Mouse (Mus musculus) spleen, postnatal 0 days (tissue): ENCODE results near the gene Nat14. TPM values are rescaled to one million over a fixed set of nuclear protein-coding genes. Genes with fewer than 3 reads are reported as not detected.

Experiments used
- polyA plus RNA-seq: library from polyadenylated mRNA; unstranded; fragments of >200 nt; fragmentation: Nextera tagmentation; extraction: Ambion mirVana; gene quantifications from 2 replicates; pipeline ENCODE4 v1.2.1, GENCODE M21; 2015

Nat14 gene
- polyA plus RNA-seq, result 0.62 and 0.71 TPM in 2 replicates

DNA sequence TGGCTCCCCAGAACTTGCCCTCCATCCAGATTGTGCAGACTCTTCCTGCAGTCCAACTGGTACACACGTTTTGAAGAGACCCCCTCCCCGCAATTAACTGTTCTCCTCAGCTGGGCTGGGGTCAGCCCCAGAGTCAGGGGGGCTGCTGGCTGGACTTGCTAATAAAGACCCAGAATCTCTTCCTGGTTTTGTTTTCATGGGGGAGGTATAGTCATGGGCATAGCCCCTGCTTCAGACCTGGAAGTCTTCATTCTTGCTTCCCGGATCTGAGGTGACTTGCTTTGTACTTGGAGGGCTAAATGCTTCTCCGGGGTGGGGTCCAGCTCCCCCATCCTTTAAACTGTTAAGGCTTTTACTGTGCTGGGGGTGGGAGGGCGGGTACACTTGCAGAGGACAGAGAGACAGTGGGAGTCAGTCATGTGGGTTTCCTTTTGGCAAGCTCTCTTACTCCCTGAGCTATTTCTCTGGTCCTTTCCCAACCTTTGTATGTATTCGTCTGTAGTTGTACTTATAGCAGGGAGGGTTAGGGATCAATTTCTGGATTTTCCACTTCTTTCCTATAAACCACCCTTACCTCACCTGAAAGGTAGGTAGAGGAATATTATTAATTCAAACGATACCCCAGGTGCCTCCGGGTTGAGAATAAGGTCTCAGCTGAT lies at the start of gene Nat14:
TSS of gene Nat14 (plus strand) at position 205 of the 659 bp plus-strand sequence.

GRCm38 (mm10) chr7:4876753-4877221 lies 45.0 kb upstream of the Nat14 start, which contains the start of gene Isoc2a:
TSS of gene Isoc2a (plus strand) at chr7:4877153.

DNA sequence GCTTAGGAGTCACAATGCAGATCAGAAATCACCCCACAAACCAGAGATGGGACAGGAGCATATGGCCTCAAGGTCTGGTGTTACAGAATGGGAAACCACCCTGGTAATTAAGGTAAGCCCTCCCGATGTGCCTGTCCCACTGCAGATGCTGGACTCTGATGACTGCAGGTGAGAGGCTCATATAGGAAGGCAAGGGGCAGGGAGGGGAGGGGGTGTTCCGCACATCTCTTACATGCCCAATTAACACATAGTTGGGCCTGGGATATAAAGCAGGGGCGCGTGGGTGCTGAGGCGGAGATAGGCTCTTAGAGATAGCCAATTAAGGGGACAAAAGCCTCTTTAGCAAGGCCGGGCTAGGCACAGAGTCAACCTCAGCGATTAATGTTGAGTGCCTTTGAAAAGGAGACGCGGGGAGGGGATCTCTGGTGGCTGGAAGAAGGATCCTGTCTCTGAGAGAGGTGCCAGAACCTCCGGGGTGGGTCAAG lies 15.3 kb upstream of the Nat14 start, which contains the start of gene Gm36210:
TSS of gene Gm36210 (minus strand) at position 51 of the 485 bp plus-strand sequence.

GRCm38 (mm10) chr7:4915007-4915665 lies 6.7 kb upstream of the Nat14 start, which contains the start of gene Zfp628:
TSS of gene Zfp628 (plus strand) at chr7:4915217.

GRCm38 (mm10) chr7:4925441-4926381 lies 3.9 kb downstream of the Nat14 start, which contains the start of gene Ssc5d:
TSS of gene Ssc5d (plus strand) at chr7:4925785.

GRCm38 (mm10) chr7:4964272-4964671 lies 42.4 kb downstream of the Nat14 start, which contains the start of gene Sbk2:
TSS of gene Sbk2 (minus strand) at chr7:4964406.

GRCm38 (mm10) chr7:4971068-4971467 lies 49.2 kb downstream of the Nat14 start, which contains the start of gene Sbk3:
TSS of gene Sbk3 (minus strand) at chr7:4971168.

Other genes starting within 250 kb of the Nat14 start
- gene Hspbp1, start 237.0 kb upstream of the Nat14 start, polyA plus RNA-seq, result 62.4 and 63.5 TPM in 2 replicates
- gene Brsk1, start 231.4 kb upstream of the Nat14 start, polyA plus RNA-seq, result 0.45 and 0.54 TPM in 2 replicates
- gene Tmem150b, start 196.8 kb upstream of the Nat14 start, polyA plus RNA-seq, result 0.69 and 0.80 TPM in 2 replicates
- 65.7 and 81.8 TPM in 2 replicates for gene Kmt5c, start 181.9 kb upstream of the Nat14 start, polyA plus RNA-seq
- 157 and 188 TPM in 2 replicates for gene Cox6b2, start 168.9 kb upstream of the Nat14 start, polyA plus RNA-seq
- not detected in 2 replicates for gene Fam71e2, start 150.7 kb upstream of the Nat14 start, polyA plus RNA-seq
- gene Il11, start 139.2 kb upstream of the Nat14 start, polyA plus RNA-seq, result 0.12 and 0.15 TPM in 2 replicates
- gene Tmem190, start 139.1 kb upstream of the Nat14 start, polyA plus RNA-seq, result not detected in 2 replicates
- 22.1 and 25.2 TPM in 2 replicates for gene Tmem238, start 132.4 kb upstream of the Nat14 start, polyA plus RNA-seq
- 423 and 433 TPM in 2 replicates for gene Rpl28, start 129.2 kb upstream of the Nat14 start, polyA plus RNA-seq
- 251 and 289 TPM in 2 replicates for gene Ube2s, start 109.4 kb upstream of the Nat14 start, polyA plus RNA-seq
- gene Shisa7, start 77.3 kb upstream of the Nat14 start, polyA plus RNA-seq, result 0.04 TPM in 1 of 2 replicates, not detected in the other
- gene Isoc2b, start 51.8 kb upstream of the Nat14 start, polyA plus RNA-seq, result 3.9 and 4.3 TPM in 2 replicates
- gene Isoc2a, start 44.9 kb upstream of the Nat14 start, polyA plus RNA-seq, result 0.66 and 0.74 TPM in 2 replicates
- gene Gm36210, start 15.5 kb upstream of the Nat14 start, polyA plus RNA-seq, result not detected in 2 replicates
- 2.2 and 2.6 TPM in 2 replicates for gene Zfp628, start 6.8 kb upstream of the Nat14 start, polyA plus RNA-seq
- 0.30 and 0.31 TPM in 2 replicates for gene Ssc5d, start 3.8 kb downstream of the Nat14 start, polyA plus RNA-seq
- gene Sbk2, start 42.4 kb downstream of the Nat14 start, polyA plus RNA-seq, result not detected in 2 replicates
- gene Sbk3, start 49.1 kb downstream of the Nat14 start, polyA plus RNA-seq, result not detected in 2 replicates
- 6.4 and 9.8 TPM in 2 replicates for gene Zfp579, start 74.1 kb downstream of the Nat14 start, polyA plus RNA-seq
- gene Zfp524, start 92.4 kb downstream of the Nat14 start, polyA plus RNA-seq, result 10.6 and 10.8 TPM in 2 replicates
- gene Fiz1, start 92.7 kb downstream of the Nat14 start, polyA plus RNA-seq, result 14.5 and 16.2 TPM in 2 replicates
- 3.6 and 5.3 TPM in 2 replicates for gene Gm44973, start 93.5 kb downstream of the Nat14 start, polyA plus RNA-seq
- gene Zfp865, start 98.3 kb downstream of the Nat14 start, polyA plus RNA-seq, result 2.8 and 4.2 TPM in 2 replicates
- gene Ccdc106, start 98.5 kb downstream of the Nat14 start, polyA plus RNA-seq, result 0.67 and 0.95 TPM in 2 replicates
- not detected in 2 replicates for gene 4632433K11Rik, start 112.1 kb downstream of the Nat14 start, polyA plus RNA-seq
- 1.7 and 2.3 TPM in 2 replicates for gene Zfp784, start 116.4 kb downstream of the Nat14 start, polyA plus RNA-seq
- 6.8 and 10.0 TPM in 2 replicates for gene Zfp580, start 129.5 kb downstream of the Nat14 start, polyA plus RNA-seq
- 82.2 and 85.4 TPM in 2 replicates for gene U2af2, start 140.1 kb downstream of the Nat14 start, polyA plus RNA-seq
- gene Epn1, start 158.2 kb downstream of the Nat14 start, polyA plus RNA-seq, result 68.8 and 71.1 TPM in 2 replicates
- gene Rfpl4, start 194.9 kb downstream of the Nat14 start, polyA plus RNA-seq, result not detected in 2 replicates
- 0.53 and 0.63 TPM in 2 replicates for gene Rasl2-9, start 203.9 kb downstream of the Nat14 start, polyA plus RNA-seq
- not detected in 2 replicates for gene Vmn1r55, start 227.6 kb downstream of the Nat14 start, polyA plus RNA-seq